Mouse (Mus musculus) spleen, adult 2 months (tissue): ENCODE measurements around the gene Edar. TPM values are rescaled to one million over a fixed set of nuclear protein-coding genes. Genes with fewer than 3 reads are reported as not detected.

ENCODE experiments used
- DNase-seq, 2 experiments: peaks; one replicate each; pipeline versions ENCODE4 v3.0.0 to v3.0.0-alpha.2; 2012 to 2021; ENCODE audit warnings: low spot score in 2 of 2, low read depth in 1 of 2
- H3K27ac ChIP-seq: fragments of 200-500 bp; 2 replicates; pipeline ENCODE4 v1.5.1; 2012; ENCODE audit warnings: low read length, inconsistent platforms; ENCODE audit not compliant: insufficient read depth
- H3K27me3 ChIP-seq: fragments of 200-500 bp; 2 replicates; pipeline ENCODE4 v1.6.1; 2012; ENCODE audit warnings: mild to moderate bottlenecking, moderate library complexity, low read length, inconsistent platforms; ENCODE audit not compliant: control insufficient read depth, insufficient read depth
- H3K36me3 ChIP-seq: fragments of 200-500 bp; 2 replicates; pipeline ENCODE4 v1.6.1; 2012; ENCODE audit warnings: mild to moderate bottlenecking, low read length, inconsistent platforms; ENCODE audit not compliant: control insufficient read depth, insufficient read depth
- H3K4me1 ChIP-seq: fragments of 200-500 bp; 2 replicates; pipeline ENCODE4 v1.6.1; 2011; ENCODE audit warnings: inconsistent platforms; ENCODE audit not compliant: control insufficient read depth, insufficient read depth, insufficient read length
- H3K4me3 ChIP-seq: fragments of 200-500 bp; 2 replicates; pipeline ENCODE4 v1.5.1; 2011; ENCODE audit warnings: mild to moderate bottlenecking, inconsistent platforms; ENCODE audit not compliant: insufficient read depth, insufficient read length; ENCODE audit errors: extremely low read depth
- CTCF ChIP-seq: fragments of 200-500 bp; IDR thresholded peaks from 2 replicates; pipeline ENCODE4 v1.5.1; 2011; ENCODE audit warnings: mild to moderate bottlenecking, inconsistent platforms; ENCODE audit not compliant: insufficient read depth, insufficient read length, insufficient replicate concordance; ENCODE audit errors: extremely low read depth
- POLR2A ChIP-seq: fragments of 200-500 bp; IDR thresholded peaks from 2 replicates; pipeline ENCODE4 v1.6.1; 2011; ENCODE audit warnings: low read depth, low read length, inconsistent platforms
- WGBS: fragments of 180-500 bp; shearing (Covaris S2); methylation state at CpG from one replicate; pipeline ENCODE4 v1.1.7; 2018; 5-methylcytosine and 5-hydroxymethylcytosine counted together
- polyA plus RNA-seq: library from polyadenylated mRNA; depleted of rRNA; stranded (reverse); fragments of >200 nt; gene quantifications from 2 replicates; pipeline ENCODE4 v1.2.3, GENCODE M21; 2012

Gene Edar
- polyA plus RNA-seq, 1 experiment: 0.72 TPM

GRCm38 (mm10) chr10:58639291-58639690, 36.2 kb downstream of the Edar start:
- no peaks in the 10 kb centered on the region for H3K27me3 ChIP-seq
- no peak for DNase-seq
- no peak overlapping the region for H3K27ac ChIP-seq
- H3K4me3 ChIP-seq: no peak overlapping the region
- H3K36me3 ChIP-seq: no peaks in the 10 kb centered on the region
- TF ChIP-seq POLR2A (no peak), CTCF (no peak)
- H3K4me1 ChIP-seq: no peaks in the 10 kb centered on the region
- 92% methylated on average over 6 of the region's 6 CpGs for WGBS

- Histone ChIP-seq H3K27ac (no peak overlapping the region), H3K4me1 (no peaks in the 10 kb centered on the region), H3K27me3 (no peaks in the 10 kb centered on the region), H3K4me3 (no peak overlapping the region), H3K36me3 (no peaks in the 10 kb centered on the region)
- DNase-seq: no peak
- WGBS: 61% methylated on average over 7 of the region's 7 CpGs
- TF ChIP-seq POLR2A (no peak), CTCF (no peak)
Observed at GRCm38 (mm10) chr10:58636431-58637080, 38.9 kb downstream of the Edar start.

GRCm38 (mm10) chr10:58633507-58633906, 41.9 kb downstream of the Edar start:
- H3K27ac ChIP-seq: no peak overlapping the region
- H3K4me1 ChIP-seq: no peaks in the 10 kb centered on the region
- DNase-seq: no peak
- no peak overlapping the region for H3K4me3 ChIP-seq
- no peaks in the 10 kb centered on the region for H3K36me3 ChIP-seq
- H3K27me3 ChIP-seq: no peaks in the 10 kb centered on the region
- 84% methylated on average over 2 of the region's 2 CpGs for WGBS
- TF ChIP-seq POLR2A (no peak), CTCF (no peak)

GRCm38 (mm10) chr10:58627569-58627968, 47.9 kb downstream of the Edar start:
- Histone ChIP-seq H3K27ac (no peak overlapping the region), H3K27me3 (no peaks in the 10 kb centered on the region), H3K4me3 (no peak overlapping the region), H3K36me3 (no peaks in the 10 kb centered on the region), H3K4me1 (no peaks in the 10 kb centered on the region)
- no peak for DNase-seq
- TF ChIP-seq CTCF (no peak), POLR2A (no peak)

GRCm38 (mm10) chr10:58624848-58625711, 50.4 kb downstream of the Edar start:
- H3K4me1 ChIP-seq: no peaks in the 10 kb centered on the region
- no peaks in the 10 kb centered on the region for H3K36me3 ChIP-seq
- TF ChIP-seq CTCF (no peak), POLR2A (no peak)
- no peak overlapping the region for H3K27ac ChIP-seq
- DNase-seq: no peak
- no peaks in the 10 kb centered on the region for H3K27me3 ChIP-seq
- 12% methylated on average over 12 of the region's 12 CpGs for WGBS
- H3K4me3 ChIP-seq: no peak overlapping the region

GRCm38 (mm10) chr10:58619266-58619665, 56.2 kb downstream of the Edar start:
- DNase-seq: no peak
- WGBS: 89% methylated on average over 4 of the region's 4 CpGs

GRCm38 (mm10) chr10:58618501-58619216, 56.8 kb downstream of the Edar start:
- 90% methylated on average over 17 of the region's 17 CpGs for WGBS
- no peak for DNase-seq
- H3K36me3 ChIP-seq: no peaks in the 10 kb centered on the region
- H3K4me3 ChIP-seq: no peak overlapping the region
- TF ChIP-seq POLR2A (no peak), CTCF (no peak)
- H3K4me1 ChIP-seq: no peaks in the 10 kb centered on the region
- H3K27ac ChIP-seq: no peak overlapping the region
- H3K27me3 ChIP-seq: no peaks in the 10 kb centered on the region

More at GRCm38 (mm10) chr10:58619266-58619665, 56.2 kb downstream of the Edar start:
- Histone ChIP-seq H3K4me1 (no peaks in the 10 kb centered on the region), H3K27ac (no peak overlapping the region), H3K36me3 (no peaks in the 10 kb centered on the region), H3K4me3 (no peak overlapping the region), H3K27me3 (no peaks in the 10 kb centered on the region)
- TF ChIP-seq CTCF (no peak), POLR2A (no peak)
